Mouse (Mus musculus) stomach, embryonic 15.5 days (tissue): ENCODE results near the gene Adgre5. TPM values are rescaled to one million over a fixed set of nuclear protein-coding genes. Genes with fewer than 3 reads are reported as not detected.

Experiments used
- ATAC-seq: fragments of 200-750 bp; cut with Nextera tagmentation; 2 replicates; pipeline ENCODE4 v1.8.0; 2017; ENCODE audit warnings: low read depth, moderate number of reproducible peaks, moderate TSS enrichment; ENCODE audit not compliant: insufficient read depth, low FRiP score
- H3K27ac ChIP-seq: fragments of 300-500 bp; sonication (generic); 2 replicates; pipeline ENCODE4 v1.5.1; 2015; ENCODE audit warnings: mild to moderate bottlenecking, inconsistent platforms
- H3K27me3 ChIP-seq: fragments of 300-500 bp; sonication (generic); replicated peaks from 2 replicates; pipeline ENCODE4 v1.6.1; 2015; ENCODE audit warnings: inconsistent platforms
- H3K36me3 ChIP-seq: fragments of 300-500 bp; sonication (generic); 2 replicates; pipeline ENCODE4 v1.6.1; 2015; ENCODE audit warnings: inconsistent platforms
- H3K4me1 ChIP-seq: fragments of 300-500 bp; sonication (generic); 2 replicates; pipeline ENCODE4 v1.6.1; 2015; ENCODE audit warnings: inconsistent platforms
- H3K4me2 ChIP-seq: fragments of 300-500 bp; sonication (generic); 2 replicates; pipeline ENCODE4 v1.6.1; 2015; ENCODE audit warnings: mild to moderate bottlenecking, inconsistent platforms
- H3K4me3 ChIP-seq: fragments of 300-500 bp; sonication (generic); replicated peaks from 2 replicates; pipeline ENCODE4 v1.5.1; 2015; ENCODE audit warnings: inconsistent platforms
- H3K9ac ChIP-seq: fragments of 300-500 bp; sonication (generic); 2 replicates; pipeline ENCODE4 v1.6.1; 2015; ENCODE audit warnings: inconsistent platforms
- H3K9me3 ChIP-seq: fragments of 300-500 bp; sonication (generic); 2 replicates; pipeline ENCODE4 v1.6.1; 2016; ENCODE audit warnings: inconsistent platforms
- WGBS: fragments of 180-500 bp; shearing (Covaris S2); methylation state at CpG from one replicate; pipeline ENCODE4 v1.1.7; 2015; 5-methylcytosine and 5-hydroxymethylcytosine counted together
- polyA plus RNA-seq: library from polyadenylated mRNA; unstranded; fragments of >200 nt; fragmentation: Nextera tagmentation; extraction: Ambion mirVana; gene quantifications from 2 replicates; pipeline ENCODE4 v1.2.1, GENCODE M21; 2015

The Adgre5 gene
- polyA plus RNA-seq, 1 experiment from 2014 or later: 29.8 TPM

DNA sequence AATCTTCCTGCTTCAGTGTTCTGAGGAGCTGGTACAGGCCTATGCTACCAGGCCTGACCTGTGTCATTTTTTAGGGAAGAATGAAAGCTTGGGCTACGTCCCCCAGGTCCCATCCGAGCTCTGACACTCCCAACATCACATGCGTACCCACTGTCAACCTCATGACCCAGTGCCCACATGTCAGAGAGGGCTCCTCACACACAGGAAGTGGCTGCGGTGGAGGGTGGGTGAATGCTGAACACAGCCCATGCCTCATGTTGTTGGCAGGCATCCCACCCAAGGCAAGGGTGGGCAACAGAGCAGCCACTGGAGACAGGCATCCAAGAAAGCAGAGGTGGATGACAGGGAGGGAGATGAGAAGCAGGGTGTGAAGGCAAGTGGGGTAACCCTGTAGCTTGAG is 4.4 kb downstream of the Adgre5 start:
- WGBS: 91% methylated on average over 4 of the region's 4 CpGs

GRCm38 (mm10) chr8:83732919-83733318 is 8.2 kb downstream of the Adgre5 start:
- H3K9ac ChIP-seq: no peak overlapping the region
- H3K27me3 ChIP-seq: no peaks in the 10 kb centered on the region
- H3K4me3 ChIP-seq: no peak overlapping the region
- no peak overlapping the region for H3K27ac ChIP-seq
- peaks cover 4% of the 10 kb centered on the region; the same call in 1 of the 2 replicates for H3K36me3 ChIP-seq
- no peak overlapping the region for H3K4me2 ChIP-seq
- H3K4me1 ChIP-seq: peaks cover 8% of the 10 kb centered on the region
- no peak for ATAC-seq
- WGBS: 72% methylated on average over 6 of the region's 6 CpGs
- no peaks in the 10 kb centered on the region for H3K9me3 ChIP-seq

More for the DNA sequence above, 4.4 kb downstream of the Adgre5 start:
- Histone ChIP-seq H3K9me3 (no peaks in the 10 kb centered on the region), H3K4me2 (no peak overlapping the region), H3K9ac (no peak overlapping the region), H3K27ac (no peak overlapping the region), H3K4me3 (no peak overlapping the region), H3K27me3 (no peaks in the 10 kb centered on the region), H3K4me1 (peaks cover 32% of the 10 kb centered on the region), H3K36me3 (peaks cover 2% of the 10 kb centered on the region; the same call in 1 of the 2 replicates)
- ATAC-seq: no peak

DNA sequence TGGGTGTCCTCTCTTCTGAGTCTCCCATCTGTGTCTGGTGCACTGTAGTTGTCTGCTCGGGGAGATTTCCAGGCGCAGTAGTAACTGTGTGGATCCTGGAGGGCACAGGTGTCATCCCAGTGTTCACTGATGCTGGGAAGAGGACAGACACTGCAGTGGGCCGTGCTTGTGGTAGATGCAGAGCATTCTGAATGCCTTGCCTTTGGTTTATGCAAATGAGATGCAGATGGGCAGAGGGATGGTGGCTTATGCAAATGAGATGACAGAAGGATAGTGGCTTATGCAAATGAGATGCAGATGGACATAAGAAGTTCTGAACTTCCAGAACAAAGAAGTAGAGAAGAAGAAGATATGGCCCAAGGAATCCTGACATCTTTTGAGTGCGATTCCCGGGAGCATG is 9.2 kb downstream of the Adgre5 start:
- no peak overlapping the region for H3K4me3 ChIP-seq
- H3K9me3 ChIP-seq: no peaks in the 10 kb centered on the region
- 72% methylated on average over 5 of the region's 5 CpGs for WGBS
- peaks cover 4% of the 10 kb centered on the region; the same call in 1 of the 2 replicates for H3K36me3 ChIP-seq
- H3K4me2 ChIP-seq: no peak overlapping the region
- H3K27me3 ChIP-seq: no peaks in the 10 kb centered on the region
- no peak overlapping the region for H3K9ac ChIP-seq
- H3K4me1 ChIP-seq: no peaks in the 10 kb centered on the region
- no peak for ATAC-seq
- H3K27ac ChIP-seq: no peak overlapping the region

- peaks cover 19% of the 10 kb centered on the region for H3K36me3 ChIP-seq
- 74% methylated on average over 11 of the region's 11 CpGs for WGBS
- H3K4me1 ChIP-seq: no peaks in the 10 kb centered on the region
- no peak overlapping the region for H3K9ac ChIP-seq
- no peaks in the 10 kb centered on the region for H3K9me3 ChIP-seq
- no peaks in the 10 kb centered on the region for H3K27me3 ChIP-seq
- no peak overlapping the region for H3K4me2 ChIP-seq
- H3K4me3 ChIP-seq: no peak overlapping the region
- 0 out of 2 replicates have a peak, but pooled peaks have one; percentile 30 for ATAC-seq
- H3K27ac ChIP-seq: no peak overlapping the region
Measured at GRCm38 (mm10) chr8:83729009-83729807, 11.9 kb downstream of the Adgre5 start.

DNA sequence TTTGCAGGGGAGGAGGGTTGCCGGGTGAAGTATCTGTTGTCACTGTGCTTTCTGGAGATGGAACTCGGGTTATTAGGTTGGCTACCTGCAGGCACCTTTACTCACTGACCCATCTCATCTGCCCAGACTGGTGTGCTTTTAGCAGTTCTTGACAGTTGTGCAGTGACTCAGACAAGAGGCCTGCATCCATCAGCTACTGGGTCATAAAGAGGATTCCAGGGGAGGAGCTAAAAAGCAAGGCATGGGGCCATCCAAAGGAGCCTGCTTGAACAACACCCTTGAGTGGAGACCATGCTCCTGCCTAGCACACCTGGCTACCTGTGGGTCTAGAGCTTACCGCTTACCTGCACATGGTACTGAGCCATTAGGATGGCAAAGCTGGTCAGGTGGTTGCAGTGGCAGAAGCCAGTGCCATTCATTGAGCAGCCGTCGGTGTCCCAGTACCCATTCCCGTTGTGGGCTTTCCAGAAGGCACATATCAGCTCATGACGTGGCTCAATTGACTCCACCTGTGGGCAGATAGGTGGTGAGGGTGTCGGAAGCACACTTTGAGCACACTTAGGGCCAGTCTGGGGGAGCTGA is 15.5 kb downstream of the Adgre5 start:
- Histone ChIP-seq H3K36me3 (peaks cover 50% of the 10 kb centered on the region), H3K9ac (no peak overlapping the region), H3K27me3 (no peaks in the 10 kb centered on the region), H3K27ac (no peak overlapping the region), H3K4me2 (no peak overlapping the region), H3K9me3 (no peaks in the 10 kb centered on the region), H3K4me3 (no peak overlapping the region), H3K4me1 (no peaks in the 10 kb centered on the region)
- no peak for ATAC-seq
- WGBS: 93% methylated on average over 8 of the region's 8 CpGs

GRCm38 (mm10) chr8:83724697-83725482 is 16.2 kb downstream of the Adgre5 start:
- H3K27ac ChIP-seq: no peak overlapping the region
- peaks cover 57% of the 10 kb centered on the region for H3K36me3 ChIP-seq
- H3K4me1 ChIP-seq: no peaks in the 10 kb centered on the region
- H3K27me3 ChIP-seq: no peaks in the 10 kb centered on the region
- H3K9ac ChIP-seq: no peak overlapping the region
- WGBS: 43% methylated on average over 15 of the region's 15 CpGs
- no peak overlapping the region for H3K4me3 ChIP-seq
- H3K9me3 ChIP-seq: no peaks in the 10 kb centered on the region
- peak; percentile 65; the same call in 1 of the 2 replicates for ATAC-seq
- H3K4me2 ChIP-seq: no peak overlapping the region

DNA sequence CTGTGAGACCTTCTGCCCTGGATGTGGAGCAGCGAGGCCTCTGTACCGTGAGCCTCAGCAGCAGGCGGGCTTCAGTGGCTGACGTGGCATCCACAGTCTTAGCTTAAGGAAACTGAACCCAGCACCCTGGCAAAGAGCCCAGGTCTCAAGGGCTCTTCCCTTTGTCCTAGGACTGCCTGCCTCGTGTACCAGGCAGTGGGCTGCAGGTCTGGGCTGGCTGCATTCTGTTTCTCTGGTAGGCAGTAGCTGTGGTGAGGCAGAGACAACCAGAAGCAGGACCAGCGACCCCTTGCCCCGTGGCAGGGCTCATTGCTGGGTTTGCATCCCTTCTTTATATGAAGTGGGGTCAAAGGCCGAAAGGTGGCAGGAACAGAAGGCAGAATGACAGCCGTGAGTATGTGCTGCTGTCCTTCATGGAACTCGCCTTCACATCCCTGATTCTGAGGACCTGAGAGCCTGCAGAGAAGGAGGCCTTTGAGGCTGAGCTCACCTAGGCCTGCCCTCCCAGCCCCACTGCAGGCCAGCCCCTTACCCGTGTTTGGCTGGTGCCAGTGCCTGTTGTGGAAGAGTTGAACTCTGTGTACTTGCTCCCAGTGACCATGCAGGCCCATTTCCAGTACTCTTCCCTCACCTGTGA is 17.6 kb downstream of the Adgre5 start:
- 83% methylated on average over 11 of the region's 11 CpGs for WGBS
- Histone ChIP-seq H3K27ac (no peak overlapping the region), H3K4me1 (no peaks in the 10 kb centered on the region)

DNA sequence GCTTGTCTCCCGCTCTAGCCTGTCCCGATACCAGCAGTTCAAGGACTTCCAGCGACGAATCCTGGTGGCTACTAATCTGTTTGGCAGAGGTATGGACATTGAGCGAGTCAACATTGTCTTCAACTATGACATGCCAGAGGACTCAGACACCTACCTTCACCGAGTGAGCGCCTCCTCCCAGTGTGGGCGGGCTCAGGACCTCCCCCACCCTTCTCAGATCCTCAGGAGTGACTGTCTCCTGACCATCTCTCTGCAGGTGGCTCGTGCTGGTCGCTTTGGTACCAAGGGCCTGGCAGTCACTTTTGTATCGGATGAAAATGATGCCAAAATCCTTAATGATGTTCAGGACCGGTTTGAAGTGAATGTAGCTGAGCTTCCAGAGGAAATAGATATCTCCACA is 18.5 kb downstream of the Adgre5 start:
- WGBS: 83% methylated on average over 12 of the region's 12 CpGs

More for the DNA sequence above, 17.6 kb downstream of the Adgre5 start:
- Histone ChIP-seq H3K36me3 (peaks cover 63% of the 10 kb centered on the region), H3K9me3 (no peaks in the 10 kb centered on the region), H3K9ac (no peak overlapping the region), H3K4me2 (no peak overlapping the region), H3K4me3 (no peak overlapping the region), H3K27me3 (no peaks in the 10 kb centered on the region)
- no peak for ATAC-seq

DNA sequence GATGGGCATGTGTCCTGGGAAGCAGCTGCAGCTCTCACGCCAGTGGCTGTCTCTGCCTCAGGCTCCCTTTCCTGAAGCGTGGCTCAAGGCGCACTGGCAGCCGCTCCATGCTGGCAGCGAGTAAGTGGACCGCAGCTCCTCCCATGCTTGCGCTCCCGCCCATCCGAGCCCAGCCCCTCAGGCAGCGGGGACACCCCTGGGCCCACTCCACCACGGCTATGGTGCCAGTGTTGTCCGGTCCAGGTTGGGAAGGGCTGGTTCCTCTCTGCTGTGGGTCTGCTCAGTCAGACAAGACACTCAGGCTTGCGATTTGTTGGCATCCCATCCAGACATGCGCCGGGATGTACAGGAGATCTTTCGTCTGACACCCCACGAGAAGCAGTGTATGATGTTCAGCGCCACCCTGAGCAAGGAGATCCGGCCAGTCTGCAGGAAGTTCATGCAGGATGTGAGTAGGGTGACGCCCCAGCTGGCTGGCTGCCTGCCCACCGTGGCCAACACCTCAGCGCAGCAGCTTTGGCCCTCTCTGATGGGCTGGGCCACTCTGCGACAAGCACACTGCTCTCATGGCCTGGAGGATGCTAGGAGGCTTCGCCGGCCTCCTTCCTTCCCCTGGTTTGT is 19.6 kb downstream of the Adgre5 start:
- Histone ChIP-seq H3K9me3 (no peaks in the 10 kb centered on the region), H3K4me1 (peaks cover 5% of the 10 kb centered on the region; the same call in 1 of the 2 replicates), H3K9ac (no peak overlapping the region), H3K4me3 (no peak overlapping the region), H3K36me3 (peaks cover 63% of the 10 kb centered on the region), H3K27ac (no peak overlapping the region), H3K27me3 (no peaks in the 10 kb centered on the region), H3K4me2 (no peak overlapping the region)
- WGBS: 84% methylated on average over 25 of the region's 25 CpGs
- no peak for ATAC-seq

More for the DNA sequence above, 18.5 kb downstream of the Adgre5 start:
- no peak for ATAC-seq
- no peak overlapping the region for H3K27ac ChIP-seq
- H3K27me3 ChIP-seq: no peaks in the 10 kb centered on the region
- H3K4me3 ChIP-seq: no peak overlapping the region
- no peaks in the 10 kb centered on the region for H3K9me3 ChIP-seq
- no peak overlapping the region for H3K4me2 ChIP-seq
- H3K36me3 ChIP-seq: peaks cover 63% of the 10 kb centered on the region
- H3K9ac ChIP-seq: no peak overlapping the region
- H3K4me1 ChIP-seq: no peaks in the 10 kb centered on the region

DNA sequence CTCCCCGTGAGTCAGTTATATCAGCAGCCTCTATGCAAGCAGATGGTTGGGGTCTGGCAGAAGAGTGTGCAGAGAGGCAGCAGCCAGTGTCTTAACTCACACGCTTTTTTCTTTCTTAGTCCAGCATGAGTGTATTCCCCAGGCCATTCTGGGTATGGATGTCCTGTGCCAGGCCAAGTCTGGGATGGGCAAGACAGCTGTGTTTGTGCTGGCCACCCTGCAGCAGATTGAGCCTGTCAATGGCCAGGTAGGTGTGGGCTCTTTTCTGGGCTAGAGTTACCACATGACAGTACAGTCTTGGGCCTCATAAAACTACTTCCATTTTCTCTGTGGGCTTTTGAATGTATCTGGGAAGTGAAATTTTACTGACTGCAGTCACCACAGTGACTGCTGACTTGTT is 21.4 kb downstream of the Adgre5 start:
- 82% methylated on average over 2 of the region's 2 CpGs for WGBS
- no peak for ATAC-seq
- H3K9me3 ChIP-seq: no peaks in the 10 kb centered on the region
- H3K27me3 ChIP-seq: no peaks in the 10 kb centered on the region
- no peak overlapping the region for H3K27ac ChIP-seq
- no peak overlapping the region for H3K4me3 ChIP-seq
- H3K4me1 ChIP-seq: peaks cover 10% of the 10 kb centered on the region; the same call in 1 of the 2 replicates
- H3K36me3 ChIP-seq: peaks cover 53% of the 10 kb centered on the region
- no peak overlapping the region for H3K9ac ChIP-seq
- no peak overlapping the region for H3K4me2 ChIP-seq

- Histone ChIP-seq H3K4me3 (no peak overlapping the region), H3K27me3 (no peaks in the 10 kb centered on the region), H3K4me2 (no peak overlapping the region), H3K9me3 (no peaks in the 10 kb centered on the region), H3K9ac (no peak overlapping the region), H3K4me1 (peaks cover 10% of the 10 kb centered on the region; the same call in 1 of the 2 replicates), H3K27ac (no peak overlapping the region), H3K36me3 (peaks cover 46% of the 10 kb centered on the region)
- WGBS: 62% methylated on average over 2 of the region's 2 CpGs
- ATAC-seq: no peak
Measured at GRCm38 (mm10) chr8:83719048-83719447, 22.1 kb downstream of the Adgre5 start.
